Mouse (Mus musculus) midbrain, embryonic 10.5 days (tissue): ENCODE data around the gene Wipf1. TPM values are rescaled to one million over a fixed set of nuclear protein-coding genes. Genes with fewer than 3 reads are reported as not detected.
"Not testable (repeated sequence)": the region's sequence is repeated elsewhere in the genome, so short reads cannot be mapped to it uniquely, and the experiment has no call there.

Experiments used
- DNase-seq: peaks from one replicate; pipeline ENCODE4 v3.0.0-alpha.2; 2017; ENCODE audit warnings: low spot score
- H3K27ac ChIP-seq: fragments of 300-500 bp; sonication (generic); replicated peaks from 2 replicates; pipeline ENCODE4 v1.5.1; 2016; ENCODE audit warnings: mild to moderate bottlenecking
- H3K27me3 ChIP-seq: fragments of 300-500 bp; sonication (generic); 2 replicates; pipeline ENCODE4 v1.6.1; 2016; ENCODE audit warnings: low read depth, mild to moderate bottlenecking; ENCODE audit not compliant: poor library complexity, severe bottlenecking
- H3K36me3 ChIP-seq: fragments of 300-500 bp; sonication (generic); 2 replicates; pipeline ENCODE4 v1.6.1; 2016; ENCODE audit warnings: mild to moderate bottlenecking, moderate library complexity
- H3K4me1 ChIP-seq: fragments of 300-500 bp; sonication (generic); 2 replicates; pipeline ENCODE4 v1.6.1; 2016
- H3K4me3 ChIP-seq: fragments of 300-500 bp; sonication (generic); 2 replicates; pipeline ENCODE4 v1.5.1; 2016; ENCODE audit warnings: mild to moderate bottlenecking, moderate library complexity
- H3K9me3 ChIP-seq: fragments of 300-500 bp; sonication (generic); replicated peaks from 2 replicates; pipeline ENCODE4 v1.6.1; 2016; ENCODE audit warnings: mild to moderate bottlenecking
- WGBS: fragments of 180-500 bp; shearing (Covaris S2); methylation state at CpG from one replicate; pipeline ENCODE4 v1.1.7; 2016; 5-methylcytosine and 5-hydroxymethylcytosine counted together
- polyA plus RNA-seq: library from polyadenylated mRNA; unstranded; fragments of >200 nt; fragmentation: Nextera tagmentation; extraction: Ambion mirVana; gene quantifications from 2 replicates; pipeline ENCODE4 v1.2.1, GENCODE M21; 2016

Gene Wipf1
- polyA plus RNA-seq, 1 experiment from 2014 or later = 7.6 TPM

DNA sequence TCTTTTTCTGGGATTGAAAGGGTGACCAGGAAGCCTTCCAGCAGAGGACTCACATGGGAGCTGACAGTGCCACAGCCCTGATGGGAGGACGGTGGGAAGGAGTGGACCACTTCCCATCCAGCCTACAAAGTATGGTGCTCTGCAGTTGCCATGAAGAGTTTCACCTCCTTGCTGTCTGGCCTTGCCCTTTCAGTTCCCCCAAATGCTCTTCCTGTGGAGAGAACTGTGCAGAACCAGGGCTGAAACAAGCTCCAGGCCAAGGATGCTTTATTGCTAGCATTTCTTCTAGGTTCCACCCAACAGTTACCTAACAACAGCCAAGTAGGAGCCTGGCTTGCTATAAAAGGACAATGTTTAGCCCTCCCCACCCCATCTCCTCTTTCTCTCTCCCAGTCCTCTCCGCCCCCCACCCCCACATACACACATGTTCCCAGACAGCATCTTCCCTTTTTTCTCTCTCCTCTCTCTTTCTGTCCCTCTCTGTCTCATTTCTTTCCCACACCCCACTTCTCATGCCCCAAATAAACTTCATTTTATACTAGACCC, 16.3 kb downstream of the Wipf1 start:
- Histone ChIP-seq H3K4me1 (no peaks in the 10 kb centered on the region), H3K27ac (no peak overlapping the region), H3K9me3 (no peaks in the 10 kb centered on the region), H3K27me3 (no peaks in the 10 kb centered on the region), H3K36me3 (no peaks in the 10 kb centered on the region), H3K4me3 (no peak overlapping the region)
- WGBS = 91% methylated on average over 2 of the region's 2 CpGs
- DNase-seq = no peak

DNA sequence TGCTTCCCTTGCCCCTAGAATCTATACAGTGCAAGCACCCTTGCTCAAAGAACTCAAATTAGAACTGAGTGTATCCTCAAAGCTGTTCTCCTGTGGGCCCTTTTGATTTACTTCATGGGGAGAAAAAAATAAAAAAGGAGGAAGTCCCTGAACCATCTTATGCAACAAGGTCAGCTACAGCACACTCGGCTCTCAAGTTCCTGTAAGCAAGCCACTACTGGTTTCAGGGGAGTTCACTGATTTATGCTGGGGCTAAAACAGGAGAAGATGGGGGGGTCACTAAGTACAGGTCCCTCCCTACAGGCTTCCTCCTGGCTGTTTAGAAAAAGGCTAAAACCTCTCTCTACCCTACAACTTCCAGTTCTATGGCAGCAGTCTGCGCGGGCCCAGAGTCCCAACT, 17.5 kb downstream of the Wipf1 start:
- Histone ChIP-seq H3K27me3 (no peaks in the 10 kb centered on the region), H3K27ac (no peak overlapping the region), H3K4me1 (no peaks in the 10 kb centered on the region), H3K36me3 (no peaks in the 10 kb centered on the region), H3K9me3 (no peaks in the 10 kb centered on the region), H3K4me3 (no peak overlapping the region)
- no peak for DNase-seq
- WGBS = 92% methylated on average over 3 of the region's 3 CpGs

DNA sequence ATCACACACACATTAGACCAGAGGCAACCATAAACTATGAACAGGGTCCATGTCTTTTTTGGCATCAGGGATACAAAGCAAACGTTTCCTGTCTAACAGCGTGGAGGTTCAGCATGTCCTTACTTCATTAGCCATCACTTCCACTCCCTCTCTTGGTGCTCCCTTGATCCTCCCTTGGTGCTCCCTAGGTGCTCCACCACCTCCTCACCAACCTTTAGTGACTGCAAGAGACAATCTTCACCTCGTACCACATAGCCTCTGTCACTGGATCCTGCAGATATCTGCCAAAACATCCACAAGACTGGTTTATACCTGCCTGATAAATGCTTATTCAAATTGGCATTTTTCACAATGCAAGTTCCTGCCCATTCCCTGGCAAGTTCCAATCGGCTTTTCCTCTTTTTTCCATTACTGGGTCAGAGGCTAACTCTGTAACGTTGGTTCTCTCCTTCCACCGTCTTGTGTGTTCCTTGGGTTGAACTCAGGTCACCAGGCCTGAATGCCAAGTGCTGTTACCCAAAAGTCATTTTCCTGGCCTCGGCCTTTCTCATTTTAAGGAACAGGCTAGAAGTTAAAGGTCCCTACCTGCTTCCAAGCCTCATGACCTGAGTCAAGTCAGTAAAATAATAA, 18.7 kb downstream of the Wipf1 start:
- Histone ChIP-seq H3K4me1 (no peaks in the 10 kb centered on the region), H3K4me3 (no peak overlapping the region), H3K9me3 (no peaks in the 10 kb centered on the region), H3K27ac (no peak overlapping the region), H3K36me3 (no peaks in the 10 kb centered on the region), H3K27me3 (no peaks in the 10 kb centered on the region)
- DNase-seq = no peak
- WGBS = 89% methylated on average over 7 of the region's 7 CpGs

DNA sequence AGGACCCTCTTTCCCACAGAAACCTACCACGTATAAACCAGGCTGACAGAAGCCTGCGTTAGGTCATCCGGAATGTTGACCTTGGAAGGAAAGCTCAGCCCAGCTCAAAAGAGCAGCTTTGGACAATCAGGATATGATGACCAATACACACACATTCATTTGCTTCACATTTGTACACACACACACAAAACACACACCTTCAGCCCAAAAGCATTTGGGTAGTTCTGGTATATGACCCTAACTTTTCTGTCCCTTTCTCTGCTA, 19.6 kb downstream of the Wipf1 start:
- Histone ChIP-seq H3K27ac (no peak overlapping the region), H3K4me3 (no peak overlapping the region), H3K4me1 (no peaks in the 10 kb centered on the region), H3K27me3 (no peaks in the 10 kb centered on the region), H3K9me3 (no peaks in the 10 kb centered on the region), H3K36me3 (no peaks in the 10 kb centered on the region)
- no peak for DNase-seq
- 84% methylated on average over 3 of the region's 3 CpGs for WGBS

DNA sequence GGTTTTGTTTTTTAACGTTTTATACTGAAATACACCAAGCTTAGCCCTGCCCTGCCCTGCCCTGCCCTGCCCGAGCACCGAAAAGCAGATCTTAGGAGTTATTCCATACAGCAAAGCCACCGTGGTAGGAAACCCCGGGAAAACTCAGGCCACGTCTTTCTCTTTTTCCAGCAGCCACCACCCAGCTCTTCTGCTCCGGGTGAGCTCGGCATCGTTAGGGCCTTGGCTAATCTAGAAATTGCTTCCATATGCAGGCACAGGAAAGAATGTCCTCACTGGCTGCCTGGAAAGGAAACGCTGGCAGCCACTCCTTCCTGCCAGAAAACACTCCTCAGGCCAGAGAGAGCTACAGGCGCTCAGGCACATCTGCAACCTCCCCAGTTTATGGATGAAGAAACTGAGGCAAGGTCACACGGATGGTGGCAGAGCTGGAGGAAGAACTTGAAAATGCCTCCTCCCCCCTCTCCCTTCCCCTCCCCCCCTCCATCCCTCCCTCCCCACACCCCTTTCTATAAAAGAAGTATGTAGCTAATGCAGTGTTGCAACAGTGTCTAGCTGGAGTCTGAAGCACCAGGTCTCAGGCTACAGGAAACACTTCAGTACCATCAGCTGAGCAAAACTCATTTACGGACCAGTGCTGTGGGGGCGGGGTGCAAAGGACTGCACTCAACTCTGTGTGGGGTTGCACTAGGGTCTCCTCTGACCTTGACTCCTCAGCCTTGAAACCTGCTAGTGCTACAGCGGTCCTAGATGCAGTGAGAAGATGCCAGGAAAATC, 20.1 kb downstream of the Wipf1 start:
- no peaks in the 10 kb centered on the region for H3K4me1 ChIP-seq
- H3K27ac ChIP-seq = no peak overlapping the region
- no peak overlapping the region for H3K4me3 ChIP-seq
- H3K9me3 ChIP-seq = no peaks in the 10 kb centered on the region
- no peak for DNase-seq
- H3K27me3 ChIP-seq = no peaks in the 10 kb centered on the region
- no peaks in the 10 kb centered on the region for H3K36me3 ChIP-seq
- WGBS = 73% methylated on average over 15 of the region's 15 CpGs

DNA sequence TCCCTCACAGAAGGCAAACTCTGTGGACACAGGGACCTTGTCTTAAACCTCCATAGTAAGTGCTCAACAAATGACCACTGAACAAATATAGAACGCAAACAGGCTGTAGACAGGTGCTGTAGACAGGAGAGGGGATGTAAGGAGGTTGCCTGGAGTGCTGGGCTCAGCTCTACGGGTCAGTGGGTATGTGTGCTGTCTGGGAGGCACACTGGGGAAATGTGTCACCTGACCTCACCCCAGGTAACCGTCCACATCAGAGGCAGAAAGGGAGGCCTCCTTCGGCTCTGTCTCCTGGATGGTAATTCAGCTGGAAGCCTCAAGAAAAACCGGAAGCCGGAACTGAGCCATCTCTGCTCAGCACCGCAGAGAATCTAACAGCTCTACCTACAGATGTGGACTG, 21.6 kb downstream of the Wipf1 start:
- 78% methylated on average over 7 of the region's 7 CpGs for WGBS
- no peaks in the 10 kb centered on the region for H3K9me3 ChIP-seq
- H3K27me3 ChIP-seq = no peaks in the 10 kb centered on the region
- H3K4me1 ChIP-seq = no peaks in the 10 kb centered on the region
- DNase-seq = no peak
- H3K36me3 ChIP-seq = no peaks in the 10 kb centered on the region
- no peak overlapping the region for H3K27ac ChIP-seq
- H3K4me3 ChIP-seq = no peak overlapping the region

DNA sequence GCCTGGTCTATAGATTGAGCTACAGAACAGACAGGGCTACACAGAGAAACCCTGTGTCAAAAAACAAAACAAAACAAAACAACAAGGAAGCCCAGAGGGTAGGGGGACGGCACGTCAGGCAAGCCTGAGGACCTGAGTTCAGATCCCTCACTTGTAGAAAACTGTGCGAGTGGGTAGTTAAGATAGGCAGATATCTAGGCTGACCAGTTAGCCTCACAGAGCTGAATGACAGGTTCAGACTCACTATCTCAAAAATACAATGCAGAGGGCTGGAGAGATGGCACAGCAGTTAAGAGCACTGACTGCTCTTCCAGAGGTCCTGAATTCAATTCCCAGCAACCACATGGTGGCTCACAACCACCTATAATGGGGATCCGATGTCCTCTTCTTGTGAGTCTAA, 23.2 kb downstream of the Wipf1 start:
- not testable (repeated sequence) for H3K27ac ChIP-seq, H3K9me3 ChIP-seq, H3K4me1 ChIP-seq, DNase-seq, H3K4me3 ChIP-seq, H3K27me3 ChIP-seq, H3K36me3 ChIP-seq
- 97% methylated on average over 4 of the region's 4 CpGs for WGBS

DNA sequence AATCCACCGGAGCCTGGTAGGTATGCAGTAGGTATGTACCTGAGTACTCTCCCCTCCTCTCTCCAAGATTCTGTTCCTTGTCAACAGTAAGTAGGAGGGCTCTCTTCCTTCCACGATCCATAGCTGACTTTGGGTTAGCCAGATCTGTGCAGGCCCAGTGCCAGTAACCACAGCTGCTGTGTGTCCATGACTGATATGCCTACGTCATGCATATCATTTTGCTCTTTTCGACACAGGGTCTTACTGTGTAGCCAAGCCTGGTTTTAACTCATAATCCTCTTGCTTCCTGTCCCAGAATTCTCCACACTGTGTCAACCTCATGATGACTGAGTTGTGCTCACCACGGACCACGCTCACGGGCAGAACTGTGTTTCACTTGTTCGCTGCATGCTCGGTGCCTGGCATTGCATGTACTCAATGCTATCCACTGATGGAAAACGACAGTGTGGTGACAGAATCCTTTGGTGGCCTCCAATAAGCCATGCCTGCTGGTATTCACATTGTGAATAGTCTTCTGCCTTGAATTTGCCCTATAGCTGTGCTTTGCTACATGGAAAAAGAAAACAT, 26.6 kb downstream of the Wipf1 start:
- Histone ChIP-seq H3K9me3 (no peaks in the 10 kb centered on the region), H3K36me3 (0 out of 2 replicates have a peak, but pooled peaks cover 4% of the 10 kb centered on the region), H3K4me1 (no peaks in the 10 kb centered on the region), H3K27me3 (no peaks in the 10 kb centered on the region), H3K4me3 (no peak overlapping the region), H3K27ac (no peak overlapping the region)
- no peak for DNase-seq
- WGBS = 95% methylated on average over 10 of the region's 10 CpGs

DNA sequence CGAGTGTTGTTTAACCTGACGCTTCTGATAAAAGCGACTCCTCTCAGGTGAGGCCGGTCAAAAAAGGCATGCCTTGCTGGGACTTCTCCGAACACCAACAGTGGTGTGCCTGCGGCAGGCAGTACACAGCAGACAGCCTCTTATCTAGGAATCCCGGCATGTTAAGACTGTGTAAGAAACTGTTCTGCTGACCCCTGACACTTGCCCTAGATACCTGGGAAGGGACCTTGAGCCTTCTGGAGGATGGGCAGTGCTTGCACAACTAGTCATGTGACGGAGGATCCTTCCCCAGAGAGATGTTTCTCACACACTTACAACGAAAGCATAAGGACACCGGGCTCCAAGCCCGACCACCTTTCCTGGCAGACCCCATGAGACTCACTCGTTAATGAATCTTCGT, 28.7 kb downstream of the Wipf1 start:
- Histone ChIP-seq H3K9me3 (no peaks in the 10 kb centered on the region), H3K4me3 (no peak overlapping the region), H3K27ac (no peak overlapping the region), H3K36me3 (0 out of 2 replicates have a peak, but pooled peaks cover 4% of the 10 kb centered on the region), H3K27me3 (no peaks in the 10 kb centered on the region), H3K4me1 (0 out of 2 replicates have a peak, but pooled peaks cover 5% of the 10 kb centered on the region)
- WGBS = 92% methylated on average over 13 of the region's 13 CpGs
- DNase-seq = no peak

DNA sequence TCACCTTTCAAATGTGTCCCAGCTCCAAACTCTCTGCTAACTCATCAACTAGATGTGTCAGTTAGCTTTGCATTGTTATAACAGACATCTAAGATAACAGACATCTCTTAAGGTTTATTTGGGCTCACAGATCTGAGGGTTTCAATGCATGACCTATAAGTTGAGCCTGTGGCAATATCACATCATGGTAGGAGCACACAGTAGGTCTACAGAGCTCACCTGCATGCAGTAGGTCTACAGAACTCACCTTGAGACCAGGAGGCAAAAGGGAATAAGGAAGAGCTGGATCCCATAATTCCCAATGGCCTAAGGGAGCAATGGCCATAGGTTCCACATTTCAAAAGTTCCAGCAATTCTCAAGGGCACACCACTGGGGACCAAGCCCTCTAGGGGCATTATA, 31.2 kb downstream of the Wipf1 start:
- no peak for DNase-seq
- no peak overlapping the region for H3K4me3 ChIP-seq
- no peaks in the 10 kb centered on the region for H3K27me3 ChIP-seq
- H3K9me3 ChIP-seq = no peaks in the 10 kb centered on the region
- 0 out of 2 replicates have a peak, but pooled peaks cover 4% of the 10 kb centered on the region for H3K36me3 ChIP-seq
- 0 out of 2 replicates have a peak, but pooled peaks cover 5% of the 10 kb centered on the region for H3K4me1 ChIP-seq
- no peak overlapping the region for H3K27ac ChIP-seq

DNA sequence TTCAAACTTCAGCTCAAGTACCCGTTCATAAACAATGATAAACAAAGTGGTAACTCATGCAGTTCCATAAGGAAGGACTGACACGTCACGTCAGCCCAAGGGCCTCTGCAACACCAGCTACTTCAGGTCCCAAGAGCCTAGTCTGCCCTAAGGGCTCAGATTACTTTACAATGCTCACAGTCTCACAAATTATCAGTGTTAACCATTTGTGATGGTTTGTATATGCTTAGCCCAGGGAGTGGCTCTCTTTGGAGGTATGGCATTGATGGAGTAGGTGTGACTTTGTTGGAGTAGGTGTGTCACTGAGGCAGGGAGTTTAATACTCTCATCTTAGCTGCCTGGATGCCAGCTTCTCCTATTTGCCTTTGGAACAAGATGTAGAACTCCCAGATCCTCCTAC, 32.0 kb downstream of the Wipf1 start:
- no peaks in the 10 kb centered on the region for H3K9me3 ChIP-seq
- H3K27ac ChIP-seq = no peak overlapping the region
- H3K4me3 ChIP-seq = no peak overlapping the region
- 85% methylated on average over 3 of the region's 3 CpGs for WGBS
- no peak for DNase-seq
- 0 out of 2 replicates have a peak, but pooled peaks cover 4% of the 10 kb centered on the region for H3K36me3 ChIP-seq
- no peaks in the 10 kb centered on the region for H3K27me3 ChIP-seq
- 0 out of 2 replicates have a peak, but pooled peaks cover 5% of the 10 kb centered on the region for H3K4me1 ChIP-seq

DNA sequence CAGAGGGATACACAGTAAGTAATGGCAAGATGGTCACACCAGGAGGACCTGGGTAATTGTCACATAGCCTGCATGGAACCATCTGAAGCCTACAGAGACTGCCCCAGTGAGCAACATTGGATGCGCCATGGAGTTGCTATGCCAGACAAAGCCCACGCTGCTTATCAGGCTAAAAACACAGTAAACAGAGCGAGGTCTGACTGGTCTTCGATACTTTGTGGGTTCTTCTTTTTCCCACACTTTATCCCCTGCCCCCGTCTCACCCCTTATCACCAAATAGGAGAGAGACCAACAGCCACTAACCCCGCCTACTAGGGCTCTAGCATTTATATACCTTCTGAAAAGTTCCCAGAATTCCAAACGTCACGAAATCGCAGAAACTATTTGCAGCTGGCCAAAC, 32.6 kb downstream of the Wipf1 start:
- Histone ChIP-seq H3K4me1 (0 out of 2 replicates have a peak, but pooled peaks cover 5% of the 10 kb centered on the region), H3K36me3 (0 out of 2 replicates have a peak, but pooled peaks cover 4% of the 10 kb centered on the region), H3K4me3 (no peak overlapping the region), H3K27ac (no peak overlapping the region), H3K9me3 (no peaks in the 10 kb centered on the region), H3K27me3 (no peaks in the 10 kb centered on the region)
- 90% methylated on average over 9 of the region's 9 CpGs for WGBS
- DNase-seq = no peak

DNA sequence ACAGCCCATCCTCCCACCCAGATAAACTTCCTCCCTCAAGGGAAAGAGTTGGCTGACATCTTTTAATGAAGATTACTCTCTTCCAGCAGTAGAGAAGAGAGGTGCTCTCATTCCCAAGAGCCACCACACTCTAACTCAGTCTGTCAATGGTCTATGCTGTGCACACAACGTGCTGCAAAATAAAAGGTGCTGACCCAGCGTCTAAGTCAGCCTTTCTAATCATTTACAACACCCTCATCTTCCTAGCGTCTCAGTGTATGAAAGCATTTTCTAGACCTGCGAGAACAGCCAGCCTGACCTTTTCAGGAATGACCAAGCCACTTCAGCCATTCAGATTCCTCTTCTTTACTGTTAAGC, 33.2 kb downstream of the Wipf1 start:
- Histone ChIP-seq H3K27me3 (no peaks in the 10 kb centered on the region), H3K27ac (no peak overlapping the region), H3K4me3 (no peak overlapping the region), H3K36me3 (0 out of 2 replicates have a peak, but pooled peaks cover 4% of the 10 kb centered on the region), H3K4me1 (0 out of 2 replicates have a peak, but pooled peaks cover 5% of the 10 kb centered on the region), H3K9me3 (no peaks in the 10 kb centered on the region)
- no peak for DNase-seq
- WGBS = 79% methylated on average over 4 of the region's 4 CpGs
